Mouse (Mus musculus) liver, embryonic 14.5 days (tissue): Measurements from ENCODE around the gene Tfap2c.

Experiments
- CTCF ChIP-seq: IDR thresholded peaks from 2 replicates; pipeline ENCODE4 v1.5.1; 2016; ENCODE audit warnings: antibody characterized with exemption, low read depth, control low read depth
- EP300 ChIP-seq: IDR thresholded peaks from 2 replicates; pipeline ENCODE4 v1.6.1; 2016; ENCODE audit warnings: antibody characterized with exemption, low read depth

DNA sequence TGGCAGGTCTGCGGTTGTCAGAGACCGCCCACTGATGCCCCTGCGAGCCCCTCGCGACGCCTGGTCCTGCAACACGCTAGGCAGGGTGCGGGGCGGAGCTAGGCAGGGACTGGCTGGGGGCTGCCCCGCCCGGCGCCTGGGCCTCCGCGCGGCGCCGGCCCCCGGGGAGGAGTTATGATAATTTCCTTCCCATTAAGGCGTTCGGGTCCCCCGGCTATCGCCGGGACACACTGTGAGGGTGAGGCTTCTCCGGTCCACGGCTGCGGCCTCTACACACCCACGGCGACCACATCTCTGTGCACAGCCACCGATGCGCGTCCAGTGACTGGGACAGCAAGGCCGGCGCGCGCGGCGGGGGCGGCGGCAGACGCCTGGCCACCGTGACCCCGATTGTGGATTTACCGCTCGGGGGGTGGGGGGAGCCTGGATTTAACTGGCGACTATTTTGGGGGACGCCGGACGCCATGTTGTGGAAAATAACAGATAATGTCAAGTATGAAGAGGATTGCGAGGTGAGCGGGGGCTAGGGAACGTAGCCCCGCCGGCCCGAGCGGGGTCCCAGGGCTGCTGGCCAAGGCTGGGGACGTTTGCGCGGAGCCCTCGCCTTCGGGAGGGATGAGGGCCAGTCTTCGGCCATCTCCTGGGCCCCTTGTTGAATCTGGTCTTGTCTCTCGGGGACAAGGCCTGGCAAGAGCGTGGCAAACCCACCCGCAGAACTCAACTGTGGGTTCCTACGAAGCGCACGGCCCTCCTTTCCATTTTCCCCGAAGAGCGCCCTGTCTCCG lies at the start of gene Tfap2c:
- TF ChIP-seq CTCF (no peak), EP300 (no peak)
